ENCODE assay signal across 11 mouse cellular contexts in the genomic region with DNA sequence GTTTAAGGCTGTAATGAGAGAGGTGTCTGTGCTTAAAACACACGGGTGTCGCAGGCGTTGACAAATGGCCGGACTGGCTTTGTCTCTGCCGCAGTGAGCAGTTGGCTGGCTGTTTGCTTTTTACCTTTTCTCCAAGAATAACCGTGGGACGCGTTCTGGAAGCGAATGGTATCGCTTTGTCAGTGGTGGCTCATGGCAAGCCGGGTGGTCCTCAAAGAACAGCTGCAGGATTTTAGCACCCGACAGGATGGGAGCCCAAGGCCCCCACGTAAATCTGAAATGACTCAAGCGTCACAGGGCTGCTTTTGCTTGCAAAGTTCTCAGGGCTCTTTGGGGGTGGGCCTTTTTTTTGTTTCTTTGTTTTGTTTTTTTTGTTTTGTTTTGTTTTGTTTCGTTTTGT.
DNase-seq lines count a peak whose midpoint lies in the region; ATAC-seq and TF ChIP-seq lines count a peak whose summit lies in the region.
"Had no signal": no experiment of that assay in that cellular context is flagged by ENCODE, and none has a peak within 500 bp of the region (broad histone marks: within the 10 kb centered on the region; RNA-seq: fewer than 3 reads in every experiment).

No protein-coding gene starts in this region.

- ATAC-seq in kidney, embryonic 15.5 days (replicated peaks; ENCODE audit: low FRiP score): peak; percentile 59
- ATAC-seq in forebrain, embryonic 16.5 days: no peak
- ATAC-seq in hindbrain, postnatal 0 days: no peak
- ATAC-seq in neural tube, embryonic 12.5 days (ENCODE audit: low FRiP score, low read depth): peak; percentile 51; the same call in 1 of the 2 replicates

- peak overlapping the region; percentile 19; the same call in 1 of the 2 replicates for H3K4me3 ChIP-seq in kidney, embryonic 15.5 days (replicated peaks)
- H3K4me3 ChIP-seq in forebrain, embryonic 16.5 days (replicated peaks; ENCODE audit: low read length): no peak overlapping the region
- no peak overlapping the region for H3K4me3 ChIP-seq in hindbrain, postnatal 0 days (ENCODE audit: low read length)
- no peak overlapping the region for H3K4me3 ChIP-seq in neural tube, embryonic 12.5 days
- H3K4me3 ChIP-seq: erythroblast, embryonic 14.5 days; heart, embryonic 10.5 days; liver, embryonic 13.5 days had no signal

- H3K9ac ChIP-seq in kidney, embryonic 15.5 days: peak overlapping the region; percentile 5; the same call in 1 of the 2 replicates
- 0 out of 2 replicates have a peak overlapping the region, but pooled peaks have one; percentile 3 for H3K9ac ChIP-seq in forebrain, embryonic 16.5 days (replicated peaks; ENCODE audit: low read depth, low read length)
- no peak overlapping the region for H3K9ac ChIP-seq in hindbrain, postnatal 0 days (replicated peaks; ENCODE audit: low read length)
- H3K9ac ChIP-seq in neural tube, embryonic 12.5 days: no peak overlapping the region
- H3K9ac ChIP-seq: liver, embryonic 13.5 days had no signal

- peak overlapping the region; percentile 53 for H3K4me2 ChIP-seq in kidney, embryonic 15.5 days
- H3K4me2 ChIP-seq in forebrain, embryonic 16.5 days (ENCODE audit: low read length): peak overlapping the region; percentile 5; the same call in 1 of the 2 replicates
- peak overlapping the region; percentile 22 for H3K4me2 ChIP-seq in hindbrain, postnatal 0 days (ENCODE audit: low read depth, low read length)
- peak overlapping the region; percentile 10; the same call in 1 of the 2 replicates for H3K4me2 ChIP-seq in neural tube, embryonic 12.5 days (replicated peaks)
- H3K4me2 ChIP-seq: liver, embryonic 13.5 days had no signal

- no peaks in the 10 kb centered on the region for H3K27me3 ChIP-seq in kidney, embryonic 15.5 days
- H3K27me3 ChIP-seq in forebrain, embryonic 16.5 days (replicated peaks; ENCODE audit: control insufficient read depth, insufficient read depth, low read length): no peaks in the 10 kb centered on the region
- H3K27me3 ChIP-seq in hindbrain, postnatal 0 days (ENCODE audit: insufficient read depth, low read length): no peaks in the 10 kb centered on the region
- H3K27me3 ChIP-seq in neural tube, embryonic 12.5 days (replicated peaks): no peaks in the 10 kb centered on the region
- H3K27me3 ChIP-seq: liver, embryonic 13.5 days had no signal

- no peak for TF ChIP-seq CTCF in hindbrain, postnatal 0 days (IDR thresholded peaks at IDR 0.05; ENCODE audit: low read depth)

- DNase-seq in kidney, adult 18-20 months: no peak
- DNase-seq in hindbrain, postnatal 0 days (ENCODE audit: low spot score): peak; percentile 44
- DNase-seq in thymus, postnatal 14 days: no peak
- DNase-seq in left cerebral cortex, adult 18-20 months (ENCODE audit: low spot score in 2 of 2): no peak
- DNase-seq: liver, embryonic 13.5 days; thymus, adult 18-20 months had no signal

- H3K36me3 ChIP-seq in kidney, embryonic 15.5 days: no peaks in the 10 kb centered on the region
- no peaks in the 10 kb centered on the region for H3K36me3 ChIP-seq in forebrain, embryonic 16.5 days (ENCODE audit: control insufficient read depth, insufficient read depth)
- H3K36me3 ChIP-seq in hindbrain, postnatal 0 days (ENCODE audit: insufficient read depth, low read length): no peaks in the 10 kb centered on the region
- H3K36me3 ChIP-seq in neural tube, embryonic 12.5 days: no peaks in the 10 kb centered on the region
- H3K36me3 ChIP-seq: heart, embryonic 10.5 days; liver, embryonic 13.5 days had no signal

- 18% methylated on average over 15 of the region's 15 CpGs for WGBS in kidney, embryonic 15.5 days
- WGBS in forebrain, embryonic 16.5 days: 40% methylated on average over 15 of the region's 15 CpGs
- 37% methylated on average over 15 of the region's 15 CpGs for WGBS in hindbrain, postnatal 0 days
- 31% methylated on average over 15 of the region's 15 CpGs for WGBS in neural tube, embryonic 12.5 days

- H3K9me3 ChIP-seq in kidney, embryonic 15.5 days (replicated peaks): no peaks in the 10 kb centered on the region
- H3K9me3 ChIP-seq in forebrain, embryonic 16.5 days (ENCODE audit: control insufficient read depth, low read length): no peaks in the 10 kb centered on the region
- no peaks in the 10 kb centered on the region for H3K9me3 ChIP-seq in hindbrain, postnatal 0 days (ENCODE audit: low read length)
- H3K9me3 ChIP-seq in neural tube, embryonic 12.5 days: no peaks in the 10 kb centered on the region
- H3K9me3 ChIP-seq: heart, embryonic 10.5 days; liver, embryonic 13.5 days had no signal

- H3K27ac ChIP-seq in kidney, embryonic 15.5 days: peak overlapping the region; percentile 51; the same call in 1 of the 2 replicates
- H3K27ac ChIP-seq in forebrain, embryonic 16.5 days (ENCODE audit: low read length): no peak overlapping the region
- peak overlapping the region; percentile 41; the same call in 1 of the 2 replicates for H3K27ac ChIP-seq in hindbrain, postnatal 0 days
- H3K27ac ChIP-seq in neural tube, embryonic 12.5 days: no peak overlapping the region
- H3K27ac ChIP-seq: heart, embryonic 10.5 days; liver, embryonic 13.5 days had no signal

- H3K4me1 ChIP-seq in kidney, embryonic 15.5 days: peaks cover 26% of the 10 kb centered on the region
- peaks cover 5% of the 10 kb centered on the region; the same call in 1 of the 2 replicates for H3K4me1 ChIP-seq in forebrain, embryonic 16.5 days (replicated peaks; ENCODE audit: control insufficient read depth, insufficient read depth, low read length)
- no peaks in the 10 kb centered on the region; the same call in 1 of the 2 replicates for H3K4me1 ChIP-seq in hindbrain, postnatal 0 days (ENCODE audit: insufficient read depth, low read length)
- H3K4me1 ChIP-seq in neural tube, embryonic 12.5 days: peaks cover 18% of the 10 kb centered on the region; the same call in 1 of the 2 replicates
- H3K4me1 ChIP-seq: liver, embryonic 13.5 days had no signal

Comparison
In these comparisons a context has a peak if more than half of its experiments do, and no peak if none do; other contexts are left out.
1. ATAC-seq: peak in kidney, embryonic 15.5 days (single experiment) and neural tube, embryonic 12.5 days (single experiment); none in forebrain, embryonic 16.5 days (single experiment) and hindbrain, postnatal 0 days (single experiment).
2. H3K27ac ChIP-seq: peak in kidney, embryonic 15.5 days (single experiment) and hindbrain, postnatal 0 days (single experiment); none in forebrain, embryonic 16.5 days (single experiment) and neural tube, embryonic 12.5 days (single experiment).
3. H3K9ac ChIP-seq: peak in kidney, embryonic 15.5 days (single experiment) and forebrain, embryonic 16.5 days (single experiment); none in hindbrain, postnatal 0 days (single experiment) and neural tube, embryonic 12.5 days (single experiment).
4. Peak in every context shown above with its lines, with median percentiles within 50 percentile points of each other: H3K4me2 ChIP-seq.